Mouse (Mus musculus): Measurements from ENCODE around the gene Heatr6. TPM values are rescaled to one million over a fixed set of nuclear protein-coding genes. Genes with fewer than 3 reads are reported as not detected.

Gene Heatr6
- polyA plus RNA-seq, 1 experiment from 2014 or later = 32.8 TPM

DNA sequence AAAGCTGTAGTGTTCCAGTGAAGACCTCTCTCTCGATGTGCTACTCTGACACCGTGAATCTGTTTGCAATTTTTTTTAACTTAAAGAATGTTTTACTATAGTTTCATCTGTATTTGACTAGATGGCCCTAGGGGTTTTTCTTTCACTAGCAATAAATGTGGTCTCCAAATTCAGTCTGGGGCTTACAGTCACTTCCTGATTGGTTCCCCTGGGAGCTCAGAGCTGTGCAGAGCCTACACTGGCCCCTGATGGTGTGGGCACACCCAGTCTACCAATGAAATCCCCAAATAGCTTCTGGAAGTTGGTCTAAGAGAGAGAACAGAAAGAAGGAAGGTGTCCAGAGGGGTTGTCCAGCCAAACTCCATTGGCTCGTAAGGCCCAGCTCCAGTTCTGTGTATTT lies 72.6 kb downstream of the Heatr6 start:
- Histone ChIP-seq H3K36me3 (ENCODE audit: control insufficient read depth, insufficient read depth, low read length) (no peaks in the 10 kb centered on the region), H3K4me3 (ENCODE audit: low read depth, low read length) (no peak overlapping the region), H3K27ac (ENCODE audit: low read depth, low read length) (no peak overlapping the region), H3K27me3 (ENCODE audit: control insufficient read depth, insufficient read depth, low read length) (no peaks in the 10 kb centered on the region), H3K4me2 (replicated peaks; ENCODE audit: low read depth, low read length) (no peak overlapping the region), H3K9ac (ENCODE audit: low read depth, low read length) (no peak overlapping the region), H3K9me3 (ENCODE audit: control insufficient read depth, low read length) (no peaks in the 10 kb centered on the region), H3K4me1 (replicated peaks; ENCODE audit: control insufficient read depth, insufficient read depth, low read length) (no peaks in the 10 kb centered on the region)
- DNase-seq (ENCODE audit: low spot score) = no peak
- ATAC-seq (ENCODE audit: low FRiP score) = no peak
- WGBS = 92% methylated on average over 3 of the region's 3 CpGs

DNA sequence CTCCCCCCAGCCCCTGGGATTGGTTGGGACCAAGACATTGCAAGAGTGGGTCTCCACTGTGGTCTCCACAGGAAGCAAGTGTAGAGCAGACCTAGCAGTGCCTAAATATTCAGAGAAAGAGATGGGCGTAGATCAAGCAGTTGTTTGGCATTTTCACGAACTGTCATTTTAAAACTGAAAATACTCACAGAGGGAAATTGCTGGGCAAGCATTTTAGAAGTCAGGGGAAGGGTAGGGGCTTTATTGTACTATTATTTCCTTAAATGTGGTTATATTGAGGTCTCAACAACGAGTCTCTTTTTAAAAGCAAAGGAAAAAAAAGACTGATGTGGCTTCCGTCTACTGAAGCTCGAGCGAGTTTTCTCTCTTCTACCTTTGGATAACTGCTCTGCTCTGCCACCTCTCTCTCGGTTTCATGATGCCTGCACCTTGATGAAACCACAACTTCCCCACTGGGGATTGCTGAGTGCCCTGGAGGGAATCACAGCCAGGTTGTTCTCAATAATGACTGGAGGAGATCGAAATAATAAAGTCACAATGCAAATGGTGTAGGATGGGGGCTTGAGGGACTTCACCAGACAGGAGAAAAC lies 75.2 kb downstream of the Heatr6 start:
- Histone ChIP-seq H3K4me1 (replicated peaks; ENCODE audit: control insufficient read depth, insufficient read depth, low read length) (no peaks in the 10 kb centered on the region), H3K36me3 (ENCODE audit: control insufficient read depth, insufficient read depth, low read length) (no peaks in the 10 kb centered on the region), H3K4me2 (replicated peaks; ENCODE audit: low read depth, low read length) (no peak overlapping the region), H3K27ac (ENCODE audit: low read depth, low read length) (no peak overlapping the region), H3K9ac (ENCODE audit: low read depth, low read length) (no peak overlapping the region), H3K27me3 (ENCODE audit: control insufficient read depth, insufficient read depth, low read length) (no peaks in the 10 kb centered on the region), H3K9me3 (ENCODE audit: control insufficient read depth, low read length) (no peaks in the 10 kb centered on the region), H3K4me3 (ENCODE audit: low read depth, low read length) (no peak overlapping the region)
- WGBS = 88% methylated on average over 8 of the region's 8 CpGs
- no peak for DNase-seq (ENCODE audit: low spot score)
- no peak for ATAC-seq (ENCODE audit: low FRiP score)

DNA sequence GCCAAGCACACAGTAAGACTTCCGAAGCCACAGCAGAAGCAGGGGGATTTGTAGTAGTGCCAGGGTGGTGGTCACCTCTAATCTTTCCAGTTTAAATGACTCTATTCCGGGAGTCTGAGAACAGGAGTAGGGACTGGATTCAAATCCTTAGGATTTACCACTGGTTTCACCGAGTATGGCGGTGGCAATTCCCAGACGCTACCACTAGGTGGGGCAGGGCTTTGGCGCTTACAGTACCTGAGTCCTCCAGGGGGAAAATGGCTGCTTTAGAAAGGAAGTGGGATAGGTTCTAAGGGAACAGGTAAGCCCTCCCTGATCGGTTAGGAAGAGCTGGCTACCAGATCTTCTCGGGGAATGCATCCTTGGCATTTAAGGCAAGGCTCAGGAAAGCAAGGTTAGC lies 78.9 kb downstream of the Heatr6 start:
- 41% methylated on average over 8 of the region's 8 CpGs for WGBS
- H3K4me2 ChIP-seq (replicated peaks; ENCODE audit: low read depth, low read length) = no peak overlapping the region
- H3K36me3 ChIP-seq (ENCODE audit: control insufficient read depth, insufficient read depth, low read length) = no peaks in the 10 kb centered on the region
- no peak overlapping the region for H3K4me3 ChIP-seq (ENCODE audit: low read depth, low read length)
- H3K27ac ChIP-seq (ENCODE audit: low read depth, low read length) = no peak overlapping the region
- H3K9ac ChIP-seq (ENCODE audit: low read depth, low read length) = no peak overlapping the region
- ATAC-seq (ENCODE audit: low FRiP score) (no peak), DNase-seq (ENCODE audit: low spot score) (peak; percentile 69)
- H3K27me3 ChIP-seq (ENCODE audit: control insufficient read depth, insufficient read depth, low read length) = no peaks in the 10 kb centered on the region
- no peaks in the 10 kb centered on the region for H3K4me1 ChIP-seq (replicated peaks; ENCODE audit: control insufficient read depth, insufficient read depth, low read length)
- no peaks in the 10 kb centered on the region for H3K9me3 ChIP-seq (ENCODE audit: control insufficient read depth, low read length)

Other genes starting within 250 kb of the Heatr6 start
- not detected in 2 replicates for gene Heatr9, start 231.5 kb upstream of the Heatr6 start, polyA plus RNA-seq (2014; fragmentation: Nextera tagmentation; extraction: Ambion mirVana)
- gene Ccl5, start 223.2 kb upstream of the Heatr6 start, polyA plus RNA-seq (2014; fragmentation: Nextera tagmentation; extraction: Ambion mirVana) = 0.42 TPM in 1 of 2 replicates, not detected in the other
- 2.1 and 3.1 TPM in 2 replicates for gene Ccl9, start 175.1 kb upstream of the Heatr6 start, polyA plus RNA-seq (2014; fragmentation: Nextera tagmentation; extraction: Ambion mirVana)
- 0.98 and 1.3 TPM in 2 replicates for gene Ccl6, start 160.6 kb upstream of the Heatr6 start, polyA plus RNA-seq (2014; fragmentation: Nextera tagmentation; extraction: Ambion mirVana)
- gene Rpl9-ps1, start 108.1 kb upstream of the Heatr6 start, polyA plus RNA-seq (2014; fragmentation: Nextera tagmentation; extraction: Ambion mirVana) = not detected in 2 replicates
- gene Ccl3, start 104.3 kb upstream of the Heatr6 start, polyA plus RNA-seq (2014; fragmentation: Nextera tagmentation; extraction: Ambion mirVana) = 0.88 and 1.9 TPM in 2 replicates
- 0.28 and 0.49 TPM in 2 replicates for gene Ccl4, start 91.1 kb upstream of the Heatr6 start, polyA plus RNA-seq (2014; fragmentation: Nextera tagmentation; extraction: Ambion mirVana)
- 0.71 TPM in 1 of 2 replicates, not detected in the other for gene Wfdc17, start 49.7 kb upstream of the Heatr6 start, polyA plus RNA-seq (2014; fragmentation: Nextera tagmentation; extraction: Ambion mirVana)
- not detected in 2 replicates for gene Wfdc18, start 44.7 kb upstream of the Heatr6 start, polyA plus RNA-seq (2014; fragmentation: Nextera tagmentation; extraction: Ambion mirVana)
- not detected in 2 replicates for gene Wfdc21, start 6.8 kb upstream of the Heatr6 start, polyA plus RNA-seq (2014; fragmentation: Nextera tagmentation; extraction: Ambion mirVana)
- 0.32 TPM in 1 of 2 replicates, not detected in the other for gene Hnf1b, start 96.4 kb downstream of the Heatr6 start, polyA plus RNA-seq (2014; fragmentation: Nextera tagmentation; extraction: Ambion mirVana)
- gene Ddx52, start 188.4 kb downstream of the Heatr6 start, polyA plus RNA-seq (2014; fragmentation: Nextera tagmentation; extraction: Ambion mirVana) = 46.8 and 47.4 TPM in 2 replicates
- 21.5 and 22.8 TPM in 2 replicates for gene Synrg, start 210.7 kb downstream of the Heatr6 start, polyA plus RNA-seq (2014; fragmentation: Nextera tagmentation; extraction: Ambion mirVana)